Mouse (Mus musculus): ENCODE results near the gene Rbm46.

DNA sequence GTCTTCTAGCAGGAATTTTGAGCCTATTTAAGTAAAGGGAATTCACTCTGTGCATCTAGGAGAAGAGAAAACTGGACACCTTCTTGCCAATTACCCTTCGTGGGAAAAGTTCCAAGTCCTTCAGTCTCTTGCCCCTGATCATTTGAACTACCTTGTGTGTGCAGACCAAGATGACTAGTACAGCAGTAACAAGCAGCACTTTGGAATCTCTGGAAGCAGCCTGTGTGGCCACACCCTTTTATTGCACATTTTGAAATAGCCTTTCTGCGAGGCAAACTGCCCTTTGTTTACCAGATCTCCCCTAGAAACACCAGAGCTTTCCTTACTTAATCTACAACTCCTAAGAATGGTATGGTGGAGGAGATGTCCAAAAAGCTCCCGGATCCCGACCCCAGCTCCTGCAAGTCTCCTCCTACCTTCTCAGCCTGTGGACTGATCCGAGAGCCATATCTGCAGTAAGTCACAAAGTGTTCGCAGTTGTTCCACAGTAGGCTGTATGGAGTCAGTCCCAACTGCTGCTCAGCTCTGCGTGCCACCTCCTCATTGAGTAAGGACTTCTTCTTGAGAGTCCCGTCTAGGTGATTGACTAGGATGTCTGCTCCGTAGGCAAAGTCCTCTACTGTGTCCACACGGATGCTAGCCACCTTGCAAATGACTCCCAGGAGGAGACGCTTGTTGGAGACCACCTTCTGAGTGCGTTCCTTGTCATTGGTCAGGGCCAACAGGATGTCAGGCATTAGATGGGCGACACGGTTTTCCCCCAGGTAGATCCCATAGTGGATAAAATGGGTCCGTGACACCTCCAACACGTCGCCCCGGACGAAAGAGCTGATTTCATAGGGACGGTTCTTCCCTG lies 26.7 kb upstream of the Rbm46 start:
- TF ChIP-seq CTCF (conservative IDR thresholded peaks at IDR 0.05; ENCODE audit: insufficient read depth, insufficient read length, low read depth, low read length) (no peak), POLR2A (IDR thresholded peaks at IDR 0.05; ENCODE audit: low read depth, low read length) (no peak)

All from kidney, adult 2 months (tissue).